Mouse (Mus musculus): ENCODE measurements around the gene Gm20388. TPM values are rescaled to one million over a fixed set of nuclear protein-coding genes. Genes with fewer than 3 reads are reported as not detected.

The Gm20388 gene
- polyA plus RNA-seq, 1 experiment from 2014 or later: not detected

- Histone ChIP-seq H3K36me3 (ENCODE audit: control insufficient read depth, insufficient read depth) (peaks cover 20% of the 10 kb centered on the region), H3K4me3 (ENCODE audit: low read depth, low read length) (peak overlapping the region; percentile 81), H3K9me3 (ENCODE audit: control insufficient read depth) (no peaks in the 10 kb centered on the region), H3K9ac (ENCODE audit: low read depth, low read length) (peak overlapping the region; percentile 91), H3K4me2 (replicated peaks; ENCODE audit: low read depth) (peak overlapping the region; percentile 80), H3K4me1 (replicated peaks; ENCODE audit: control insufficient read depth, insufficient read depth, low read length) (0 out of 2 replicates have a peak, but pooled peaks cover 3% of the 10 kb centered on the region), H3K27ac (ENCODE audit: low read depth, low read length) (peak overlapping the region; percentile 60), H3K27me3 (replicated peaks; ENCODE audit: control insufficient read depth, insufficient read depth, low read length) (no peaks in the 10 kb centered on the region)
- ATAC-seq: no peak
- no peak for TF ChIP-seq CTCF (IDR thresholded peaks at IDR 0.05; ENCODE audit: low read depth)
- 10% methylated on average over 14 of the region's 15 CpGs for WGBS
Measured at GRCm38 (mm10) chr8:123103285-123103684, 3192.6 kb downstream of the Gm20388 start.

GRCm38 (mm10) chr8:123104046-123104767, 3193.6 kb downstream of the Gm20388 start:
- Histone ChIP-seq H3K4me1 (replicated peaks; ENCODE audit: control insufficient read depth, insufficient read depth, low read length) (0 out of 2 replicates have a peak, but pooled peaks cover 3% of the 10 kb centered on the region), H3K36me3 (ENCODE audit: control insufficient read depth, insufficient read depth) (peaks cover 16% of the 10 kb centered on the region), H3K27me3 (replicated peaks; ENCODE audit: control insufficient read depth, insufficient read depth, low read length) (no peaks in the 10 kb centered on the region), H3K9ac (ENCODE audit: low read depth, low read length) (peak overlapping the region; percentile 91), H3K27ac (ENCODE audit: low read depth, low read length) (no peak overlapping the region), H3K4me3 (ENCODE audit: low read depth, low read length) (no peak overlapping the region), H3K4me2 (replicated peaks; ENCODE audit: low read depth) (peak overlapping the region; percentile 80), H3K9me3 (ENCODE audit: control insufficient read depth) (no peaks in the 10 kb centered on the region)
- 71% methylated on average over 6 of the region's 6 CpGs for whole genome bisulfite sequencing
- ATAC-seq: no peak
- no peak for TF ChIP-seq CTCF (IDR thresholded peaks at IDR 0.05; ENCODE audit: low read depth)

- no peak for ATAC-seq
- peak; percentile 73 for TF ChIP-seq CTCF (IDR thresholded peaks at IDR 0.05; ENCODE audit: low read depth)
- Histone ChIP-seq H3K27ac (ENCODE audit: low read depth, low read length) (no peak overlapping the region), H3K9ac (ENCODE audit: low read depth, low read length) (no peak overlapping the region), H3K4me1 (replicated peaks; ENCODE audit: control insufficient read depth, insufficient read depth, low read length) (peaks cover 4% of the 10 kb centered on the region; the same call in 1 of the 2 replicates), H3K4me3 (ENCODE audit: low read depth, low read length) (no peak overlapping the region), H3K27me3 (replicated peaks; ENCODE audit: control insufficient read depth, insufficient read depth, low read length) (no peaks in the 10 kb centered on the region), H3K4me2 (replicated peaks; ENCODE audit: low read depth) (no peak overlapping the region), H3K36me3 (ENCODE audit: control insufficient read depth, insufficient read depth) (peaks cover 16% of the 10 kb centered on the region), H3K9me3 (ENCODE audit: control insufficient read depth) (no peaks in the 10 kb centered on the region)
- 65% methylated on average over 5 of the region's 5 CpGs for WGBS
Measured at GRCm38 (mm10) chr8:123105553-123106326, 3195.1 kb downstream of the Gm20388 start.

GRCm38 (mm10) chr8:123106531-123106930, 3195.9 kb downstream of the Gm20388 start:
- H3K4me3 ChIP-seq (ENCODE audit: low read depth, low read length): no peak overlapping the region
- peak; percentile 71 for TF ChIP-seq CTCF (IDR thresholded peaks at IDR 0.05; ENCODE audit: low read depth)
- H3K9me3 ChIP-seq (ENCODE audit: control insufficient read depth): no peaks in the 10 kb centered on the region
- H3K9ac ChIP-seq (ENCODE audit: low read depth, low read length): no peak overlapping the region
- no peak overlapping the region for H3K27ac ChIP-seq (ENCODE audit: low read depth, low read length)
- H3K27me3 ChIP-seq (replicated peaks; ENCODE audit: control insufficient read depth, insufficient read depth, low read length): no peaks in the 10 kb centered on the region
- peaks cover 16% of the 10 kb centered on the region for H3K36me3 ChIP-seq (ENCODE audit: control insufficient read depth, insufficient read depth)
- ATAC-seq: no peak
- WGBS: 61% methylated on average over 2 of the region's 2 CpGs
- peaks cover 7% of the 10 kb centered on the region; the same call in 1 of the 2 replicates for H3K4me1 ChIP-seq (replicated peaks; ENCODE audit: control insufficient read depth, insufficient read depth, low read length)
- H3K4me2 ChIP-seq (replicated peaks; ENCODE audit: low read depth): no peak overlapping the region

GRCm38 (mm10) chr8:123108010-123108409, 3197.4 kb downstream of the Gm20388 start:
- peaks cover 16% of the 10 kb centered on the region for H3K36me3 ChIP-seq (ENCODE audit: control insufficient read depth, insufficient read depth)
- peaks cover 7% of the 10 kb centered on the region; the same call in 1 of the 2 replicates for H3K4me1 ChIP-seq (replicated peaks; ENCODE audit: control insufficient read depth, insufficient read depth, low read length)
- no peak overlapping the region for H3K27ac ChIP-seq (ENCODE audit: low read depth, low read length)
- no peaks in the 10 kb centered on the region for H3K9me3 ChIP-seq (ENCODE audit: control insufficient read depth)
- ATAC-seq: no peak
- WGBS: 73% methylated on average over 1 of the region's 1 CpGs
- no peak overlapping the region for H3K4me3 ChIP-seq (ENCODE audit: low read depth, low read length)
- H3K4me2 ChIP-seq (replicated peaks; ENCODE audit: low read depth): no peak overlapping the region
- no peaks in the 10 kb centered on the region for H3K27me3 ChIP-seq (replicated peaks; ENCODE audit: control insufficient read depth, insufficient read depth, low read length)
- H3K9ac ChIP-seq (ENCODE audit: low read depth, low read length): no peak overlapping the region
- TF ChIP-seq CTCF (IDR thresholded peaks at IDR 0.05; ENCODE audit: low read depth): peak; percentile 52

- ATAC-seq: no peak
- 82% methylated on average over 5 of the region's 5 CpGs for WGBS
- H3K9ac ChIP-seq (ENCODE audit: low read depth, low read length): no peak overlapping the region
Measured at GRCm38 (mm10) chr8:123108953-123109352, 3198.3 kb downstream of the Gm20388 start.

More at GRCm38 (mm10) chr8:123108953-123109352, 3198.3 kb downstream of the Gm20388 start:
- H3K27me3 ChIP-seq (replicated peaks; ENCODE audit: control insufficient read depth, insufficient read depth, low read length): no peaks in the 10 kb centered on the region
- no peak for TF ChIP-seq CTCF (IDR thresholded peaks at IDR 0.05; ENCODE audit: low read depth)
- H3K4me2 ChIP-seq (replicated peaks; ENCODE audit: low read depth): no peak overlapping the region
- no peak overlapping the region for H3K27ac ChIP-seq (ENCODE audit: low read depth, low read length)
- no peak overlapping the region for H3K4me3 ChIP-seq (ENCODE audit: low read depth, low read length)
- peaks cover 9% of the 10 kb centered on the region for H3K36me3 ChIP-seq (ENCODE audit: control insufficient read depth, insufficient read depth)
- H3K4me1 ChIP-seq (replicated peaks; ENCODE audit: control insufficient read depth, insufficient read depth, low read length): peaks cover 4% of the 10 kb centered on the region; the same call in 1 of the 2 replicates
- no peaks in the 10 kb centered on the region for H3K9me3 ChIP-seq (ENCODE audit: control insufficient read depth)
